Mouse (Mus musculus): Measurements from ENCODE around the gene Hdac10. TPM values are rescaled to one million over a fixed set of nuclear protein-coding genes. Genes with fewer than 3 reads are reported as not detected.

Hdac10 gene
- polyA plus RNA-seq, 1 experiment from 2014 or later: 29.2 TPM

DNA sequence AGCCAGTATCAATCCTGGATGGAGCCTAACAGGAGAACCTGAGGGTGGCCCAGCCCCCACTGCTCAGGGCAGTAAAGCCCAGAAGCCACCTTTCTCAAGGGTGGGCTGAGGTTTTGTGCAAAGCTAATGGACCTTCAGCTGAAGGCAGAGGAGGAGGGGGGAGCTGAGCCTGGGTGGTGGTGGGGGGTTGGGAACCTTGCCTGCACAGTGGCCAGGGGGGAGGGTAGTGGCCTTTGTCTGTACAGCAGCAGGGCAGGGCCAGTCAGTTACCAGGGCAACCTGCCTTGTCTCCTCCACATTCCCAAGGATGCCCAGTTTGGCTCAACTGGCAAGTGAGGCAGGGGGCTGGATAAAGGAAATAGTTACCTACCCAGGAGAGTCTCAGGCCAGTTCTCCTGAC, 23.8 kb upstream of the Hdac10 start:
- H3K4me1 ChIP-seq (ENCODE audit: control insufficient read depth, insufficient read depth, low read depth, low read length): peaks cover 28% of the 10 kb centered on the region
- H3K36me3 ChIP-seq (ENCODE audit: control insufficient read depth, insufficient read depth, low read length): peaks cover 28% of the 10 kb centered on the region
- H3K9ac ChIP-seq (ENCODE audit: low read depth, low read length): no peak overlapping the region
- H3K4me3 ChIP-seq (ENCODE audit: low read length): no peak overlapping the region
- no peaks in the 10 kb centered on the region for H3K27me3 ChIP-seq (replicated peaks; ENCODE audit: control insufficient read depth, insufficient read depth, low read length)
- peak; percentile 25; the same call in 1 of the 2 replicates for ATAC-seq
- H3K4me2 ChIP-seq (ENCODE audit: low read length): no peak overlapping the region
- H3K9me3 ChIP-seq (ENCODE audit: control insufficient read depth, low read length): no peaks in the 10 kb centered on the region
- no peak overlapping the region for H3K27ac ChIP-seq (ENCODE audit: low read depth, low read length)

DNA sequence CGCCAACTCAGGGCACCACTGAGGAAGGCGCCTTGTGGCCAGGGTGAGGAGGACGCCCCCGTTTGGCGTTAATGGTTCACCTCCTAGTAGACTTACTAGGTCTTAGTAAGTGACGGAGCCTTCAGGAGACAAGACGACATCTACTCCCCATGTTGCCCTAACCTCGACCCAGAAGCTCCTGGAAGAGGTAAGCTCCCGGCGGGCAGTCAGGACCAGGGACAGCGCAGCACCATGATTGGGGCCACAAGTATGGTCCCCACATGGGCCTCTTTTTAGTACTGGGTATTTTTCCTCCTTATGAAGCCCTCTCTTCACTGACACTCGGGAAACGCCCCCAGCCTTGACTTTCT, 21.5 kb upstream of the Hdac10 start:
- H3K27ac ChIP-seq (ENCODE audit: low read depth, low read length): peak overlapping the region; percentile 88
- peak overlapping the region; percentile 93 for H3K9ac ChIP-seq (ENCODE audit: low read depth, low read length)
- peak overlapping the region; percentile 83 for H3K4me3 ChIP-seq (ENCODE audit: low read length)
- H3K36me3 ChIP-seq (ENCODE audit: control insufficient read depth, insufficient read depth, low read length): peaks cover 5% of the 10 kb centered on the region; the same call in 1 of the 2 replicates
- no peaks in the 10 kb centered on the region for H3K9me3 ChIP-seq (ENCODE audit: control insufficient read depth, low read length)
- ATAC-seq: no peak
- 1% methylated on average over 13 of the region's 13 CpGs for WGBS
- peaks cover 38% of the 10 kb centered on the region for H3K4me1 ChIP-seq (ENCODE audit: control insufficient read depth, insufficient read depth, low read depth, low read length)
- peak overlapping the region; percentile 90 for H3K4me2 ChIP-seq (ENCODE audit: low read length)
- no peaks in the 10 kb centered on the region for H3K27me3 ChIP-seq (replicated peaks; ENCODE audit: control insufficient read depth, insufficient read depth, low read length)

DNA sequence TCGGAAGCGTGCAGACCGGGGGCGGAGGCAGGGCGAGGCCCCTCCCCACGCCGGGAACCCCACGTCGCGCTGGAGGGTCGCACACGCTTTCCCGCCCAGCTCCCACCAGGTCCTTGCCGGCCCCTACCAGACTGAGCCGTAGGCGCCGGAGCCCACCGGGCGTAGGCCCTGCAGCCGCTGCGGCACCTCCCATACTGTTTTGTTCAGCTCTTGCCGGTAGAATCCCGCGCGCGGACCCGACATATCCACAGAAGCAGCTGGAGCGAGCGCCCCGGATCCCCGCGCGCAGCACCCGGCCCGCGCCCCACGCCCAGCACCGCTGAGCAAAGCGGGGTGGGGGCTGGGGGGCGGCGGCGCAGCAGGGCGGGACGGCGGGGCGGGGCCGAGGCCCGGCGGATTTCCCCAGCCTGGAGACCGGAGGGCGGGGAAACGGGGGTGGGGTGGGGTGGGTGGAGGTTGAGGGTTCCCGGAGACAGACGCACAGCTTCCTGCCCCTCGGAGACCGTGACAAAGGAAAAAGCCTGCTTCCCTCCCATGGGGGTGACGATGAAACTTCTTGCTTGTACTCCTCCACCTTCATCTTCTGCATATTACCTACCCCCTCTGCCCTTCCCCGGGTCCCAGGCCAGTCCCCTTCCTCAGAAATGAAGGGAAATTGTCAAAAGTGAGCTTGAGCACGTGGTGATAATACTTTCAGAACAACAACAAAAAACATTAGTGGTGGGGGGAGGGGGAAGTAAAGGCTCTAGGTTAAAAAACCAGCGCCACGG, 21.0 kb upstream of the Hdac10 start, which contains the start of gene Mapk11:
Mapk11 (minus strand) TSS at position 358 of the 770 bp plus-strand sequence.
- ATAC-seq: peak; percentile 69
- peaks cover 38% of the 10 kb centered on the region for H3K4me1 ChIP-seq (ENCODE audit: control insufficient read depth, insufficient read depth, low read depth, low read length)
- peak within 1 kb of the TSS; percentile 88 for H3K27ac ChIP-seq (ENCODE audit: low read depth, low read length)
- no peaks in the 10 kb centered on the region for H3K9me3 ChIP-seq (ENCODE audit: control insufficient read depth, low read length)
- WGBS: 1% methylated on average over 33 of the region's 61 CpGs
- H3K27me3 ChIP-seq (replicated peaks; ENCODE audit: control insufficient read depth, insufficient read depth, low read length): no peaks in the 10 kb centered on the region
- H3K4me3 ChIP-seq (ENCODE audit: low read length): peak within 1 kb of the TSS; percentile 83
- peak within 1 kb of the TSS; percentile 93 for H3K9ac ChIP-seq (ENCODE audit: low read depth, low read length)
- H3K36me3 ChIP-seq (ENCODE audit: control insufficient read depth, insufficient read depth, low read length): 0 out of 2 replicates have a peak, but pooled peaks cover 3% of the 10 kb centered on the region
- peak within 1 kb of the TSS; percentile 90 for H3K4me2 ChIP-seq (ENCODE audit: low read length)

GRCm38 (mm10) chr15:89148496-89149270, 20.2 kb upstream of the Hdac10 start:
- H3K4me1 ChIP-seq (ENCODE audit: control insufficient read depth, insufficient read depth, low read depth, low read length): peaks cover 38% of the 10 kb centered on the region
- peak overlapping the region; percentile 88 for H3K27ac ChIP-seq (ENCODE audit: low read depth, low read length)
- H3K4me3 ChIP-seq (ENCODE audit: low read length): peak overlapping the region; percentile 83
- no peaks in the 10 kb centered on the region for H3K27me3 ChIP-seq (replicated peaks; ENCODE audit: control insufficient read depth, insufficient read depth, low read length)
- peak; percentile 4; the same call in 1 of the 2 replicates for ATAC-seq
- H3K36me3 ChIP-seq (ENCODE audit: control insufficient read depth, insufficient read depth, low read length): peaks cover 3% of the 10 kb centered on the region; the same call in 1 of the 2 replicates
- peak overlapping the region; percentile 90 for H3K4me2 ChIP-seq (ENCODE audit: low read length)
- H3K9me3 ChIP-seq (ENCODE audit: control insufficient read depth, low read length): no peaks in the 10 kb centered on the region
- 2% methylated on average over 25 of the region's 25 CpGs for WGBS
- peak overlapping the region; percentile 93 for H3K9ac ChIP-seq (ENCODE audit: low read depth, low read length)

- 32% methylated on average over 4 of the region's 4 CpGs for WGBS
- H3K27ac ChIP-seq (ENCODE audit: low read depth, low read length): no peak overlapping the region
These were observed 19.4 kb upstream of the Hdac10 start for GRCm38 (mm10) chr15:89147895-89148294.

DNA sequence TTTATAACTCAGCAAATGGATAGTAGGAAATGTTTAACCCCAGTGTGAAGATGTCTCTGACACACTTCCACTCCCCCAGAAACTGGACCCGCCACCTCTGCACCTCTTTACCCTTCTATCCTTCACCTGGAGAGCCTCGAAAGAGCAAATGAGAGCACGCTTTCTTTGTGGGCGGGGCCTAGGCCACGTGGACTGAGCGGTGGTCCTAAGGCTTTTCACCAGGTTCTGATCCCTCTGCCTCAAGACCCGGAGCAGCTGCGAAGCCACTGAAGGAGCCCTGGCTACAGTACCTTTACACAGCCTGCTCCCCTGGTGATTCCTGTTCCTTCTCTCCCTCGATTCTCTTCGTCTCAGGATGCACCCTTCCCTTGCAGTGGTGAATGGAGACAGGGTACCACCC, 19.0 kb upstream of the Hdac10 start:
- peak overlapping the region; percentile 83 for H3K4me3 ChIP-seq (ENCODE audit: low read length)
- no peak overlapping the region for H3K27ac ChIP-seq (ENCODE audit: low read depth, low read length)
- H3K4me1 ChIP-seq (ENCODE audit: control insufficient read depth, insufficient read depth, low read depth, low read length): peaks cover 37% of the 10 kb centered on the region
- 20% methylated on average over 10 of the region's 10 CpGs for WGBS
- peak overlapping the region; percentile 64 for H3K9ac ChIP-seq (ENCODE audit: low read depth, low read length)
- H3K9me3 ChIP-seq (ENCODE audit: control insufficient read depth, low read length): no peaks in the 10 kb centered on the region
- peak overlapping the region; percentile 90 for H3K4me2 ChIP-seq (ENCODE audit: low read length)
- no peaks in the 10 kb centered on the region for H3K27me3 ChIP-seq (replicated peaks; ENCODE audit: control insufficient read depth, insufficient read depth, low read length)
- no peak for ATAC-seq
- H3K36me3 ChIP-seq (ENCODE audit: control insufficient read depth, insufficient read depth, low read length): peaks cover 3% of the 10 kb centered on the region

More at GRCm38 (mm10) chr15:89147895-89148294, 19.4 kb upstream of the Hdac10 start:
- peak overlapping the region; percentile 83 for H3K4me3 ChIP-seq (ENCODE audit: low read length)
- peaks cover 3% of the 10 kb centered on the region for H3K36me3 ChIP-seq (ENCODE audit: control insufficient read depth, insufficient read depth, low read length)
- peaks cover 38% of the 10 kb centered on the region for H3K4me1 ChIP-seq (ENCODE audit: control insufficient read depth, insufficient read depth, low read depth, low read length)
- peak overlapping the region; percentile 27; the same call in 1 of the 2 replicates for H3K9ac ChIP-seq (ENCODE audit: low read depth, low read length)
- no peaks in the 10 kb centered on the region for H3K27me3 ChIP-seq (replicated peaks; ENCODE audit: control insufficient read depth, insufficient read depth, low read length)
- ATAC-seq: no peak
- H3K4me2 ChIP-seq (ENCODE audit: low read length): peak overlapping the region; percentile 90
- H3K9me3 ChIP-seq (ENCODE audit: control insufficient read depth, low read length): no peaks in the 10 kb centered on the region

GRCm38 (mm10) chr15:89147024-89147423, 18.5 kb upstream of the Hdac10 start:
- H3K9ac ChIP-seq (ENCODE audit: low read depth, low read length): peak overlapping the region; percentile 64
- WGBS: 8% methylated on average over 14 of the region's 16 CpGs
- peak; percentile 2; the same call in 1 of the 2 replicates for ATAC-seq
- peaks cover 33% of the 10 kb centered on the region for H3K4me1 ChIP-seq (ENCODE audit: control insufficient read depth, insufficient read depth, low read depth, low read length)
- H3K4me2 ChIP-seq (ENCODE audit: low read length): peak overlapping the region; percentile 90
- no peaks in the 10 kb centered on the region for H3K9me3 ChIP-seq (ENCODE audit: control insufficient read depth, low read length)
- peak overlapping the region; percentile 67 for H3K27ac ChIP-seq (ENCODE audit: low read depth, low read length)
- H3K36me3 ChIP-seq (ENCODE audit: control insufficient read depth, insufficient read depth, low read length): peaks cover 3% of the 10 kb centered on the region
- H3K4me3 ChIP-seq (ENCODE audit: low read length): peak overlapping the region; percentile 83
- no peaks in the 10 kb centered on the region for H3K27me3 ChIP-seq (replicated peaks; ENCODE audit: control insufficient read depth, insufficient read depth, low read length)

- Histone ChIP-seq H3K27me3 (replicated peaks; ENCODE audit: control insufficient read depth, insufficient read depth, low read length) (no peaks in the 10 kb centered on the region), H3K4me2 (ENCODE audit: low read length) (peak overlapping the region; percentile 90), H3K36me3 (ENCODE audit: control insufficient read depth, insufficient read depth, low read length) (peaks cover 3% of the 10 kb centered on the region), H3K4me3 (ENCODE audit: low read length) (peak overlapping the region; percentile 83), H3K4me1 (ENCODE audit: control insufficient read depth, insufficient read depth, low read depth, low read length) (peaks cover 32% of the 10 kb centered on the region), H3K9me3 (ENCODE audit: control insufficient read depth, low read length) (no peaks in the 10 kb centered on the region), H3K27ac (ENCODE audit: low read depth, low read length) (peak overlapping the region; percentile 67), H3K9ac (ENCODE audit: low read depth, low read length) (peak overlapping the region; percentile 64)
- ATAC-seq: peak; percentile 51
- 3% methylated on average over 27 of the region's 27 CpGs for WGBS
These were observed 18.0 kb upstream of the Hdac10 start for GRCm38 (mm10) chr15:89146537-89146936.

Data from hindbrain, embryonic 16.5 days (tissue).